Mouse (Mus musculus) lung, postnatal 0 days (tissue): ENCODE measurements around the gene Eif4g3.

Experiments used
- CTCF ChIP-seq: IDR thresholded peaks from 2 replicates; pipeline ENCODE4 v1.5.1; 2016; ENCODE audit warnings: antibody characterized with exemption, mild to moderate bottlenecking
- EP300 ChIP-seq: IDR thresholded peaks from 2 replicates; pipeline ENCODE4 v1.6.1; 2016; ENCODE audit warnings: antibody characterized with exemption, mild to moderate bottlenecking, control low read depth

- TF ChIP-seq CTCF: no peak
- no peak for TF ChIP-seq EP300
These were observed 1.2 kb downstream of the Eif4g3 start for GRCm38 (mm10) chr4:137993821-137994561.
